Mouse (Mus musculus) forebrain, embryonic 15.5 days (tissue): ENCODE data around the gene Glra2. TPM values are rescaled to one million over a fixed set of nuclear protein-coding genes. Genes with fewer than 3 reads are reported as not detected.
A peak's percentile ranks its signal among the peaks of the same experiment; 100 is the strongest.
"Not testable (repeated sequence)": the region's sequence is repeated elsewhere in the genome, so short reads cannot be mapped to it uniquely, and the experiment has no call there.

Experiments used
- ATAC-seq: fragments of 200-750 bp; cut with Nextera tagmentation; replicated peaks from 2 replicates; pipeline ENCODE4 v1.8.0; 2017; ENCODE audit warnings: mild to moderate bottlenecking, moderate TSS enrichment, moderate library complexity
- H3K27ac ChIP-seq: fragments of 300-500 bp; sonication (generic); replicated peaks from 2 replicates; pipeline ENCODE4 v1.5.1; 2015; ENCODE audit warnings: mild to moderate bottlenecking, inconsistent platforms
- H3K27me3 ChIP-seq: fragments of 300-500 bp; sonication (generic); 2 replicates; pipeline ENCODE4 v1.6.1; 2015; ENCODE audit warnings: inconsistent platforms
- H3K36me3 ChIP-seq: fragments of 300-500 bp; sonication (generic); 2 replicates; pipeline ENCODE4 v1.6.1; 2015; ENCODE audit warnings: mild to moderate bottlenecking, inconsistent platforms
- H3K4me1 ChIP-seq: fragments of 300-500 bp; sonication (generic); 2 replicates; pipeline ENCODE4 v1.6.1; 2015; ENCODE audit warnings: inconsistent platforms
- H3K4me2 ChIP-seq: fragments of 300-500 bp; sonication (generic); replicated peaks from 2 replicates; pipeline ENCODE4 v1.6.1; 2015; ENCODE audit warnings: mild to moderate bottlenecking, inconsistent platforms
- H3K4me3 ChIP-seq: fragments of 300-500 bp; sonication (generic); 2 replicates; pipeline ENCODE4 v1.5.1; 2015; ENCODE audit warnings: mild to moderate bottlenecking, inconsistent platforms
- H3K9ac ChIP-seq: fragments of 300-500 bp; sonication (generic); replicated peaks from 2 replicates; pipeline ENCODE4 v1.6.1; 2015; ENCODE audit warnings: mild to moderate bottlenecking, inconsistent platforms
- H3K9me3 ChIP-seq: fragments of 300-500 bp; sonication (generic); 2 replicates; pipeline ENCODE4 v1.6.1; 2016; ENCODE audit warnings: inconsistent platforms
- WGBS: fragments of 180-500 bp; shearing (Covaris S2); methylation state at CpG from one replicate; pipeline ENCODE4 v1.1.7; 2015; ENCODE audit warnings: mixed read lengths; 5-methylcytosine and 5-hydroxymethylcytosine counted together
- polyA plus RNA-seq: library from polyadenylated mRNA; unstranded; fragments of >200 nt; fragmentation: Nextera tagmentation; extraction: Ambion mirVana; gene quantifications from 2 replicates; pipeline ENCODE4 v1.2.1, GENCODE M21; 2015

The Glra2 gene
- polyA plus RNA-seq = 34.0 and 35.2 TPM in 2 replicates

- Histone ChIP-seq H3K27ac (0 out of 2 replicates have a peak within 1 kb of the TSS, but pooled peaks have one; percentile 19), H3K9ac (peak within 1 kb of the TSS; percentile 38), H3K4me3 (peak within 1 kb of the TSS; percentile 39), H3K36me3 (no peaks in the 10 kb centered on the region), H3K4me1 (no peaks in the 10 kb centered on the region), H3K27me3 (no peaks in the 10 kb centered on the region), H3K9me3 (no peaks in the 10 kb centered on the region), H3K4me2 (peak within 1 kb of the TSS; percentile 57)
- WGBS = 13% methylated on average over 12 of the region's 12 CpGs
- peak; percentile 76 for ATAC-seq
Measured at GRCm38 (mm10) chrX:165326939-165327698, at the start of gene Glra2. Glra2 (minus strand) TSS chrX:165327393.

DNA sequence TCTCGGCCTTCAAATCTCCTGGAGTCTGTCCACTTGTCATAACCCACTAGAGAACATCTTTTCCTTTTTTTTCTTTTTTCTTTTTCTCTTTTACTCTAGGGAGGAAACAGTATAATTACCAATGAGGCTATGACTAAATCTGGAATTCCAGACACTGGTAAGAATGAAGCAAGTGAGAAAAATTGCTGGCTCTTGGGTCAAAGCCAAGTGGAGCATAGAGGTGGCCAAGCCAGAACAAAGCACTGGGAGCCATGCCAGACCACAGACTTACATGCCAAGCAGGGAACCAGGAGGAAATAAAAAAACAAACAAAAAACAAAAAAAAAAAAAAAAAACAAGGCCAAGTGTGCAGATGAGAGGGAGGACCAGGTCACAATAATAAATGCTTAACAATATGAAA lies 35.6 kb upstream of the Glra2 start:
- ATAC-seq = peak; percentile 57
- Histone ChIP-seq H3K27me3 (no peaks in the 10 kb centered on the region), H3K9me3 (no peaks in the 10 kb centered on the region), H3K9ac (no peak overlapping the region), H3K4me3 (no peak overlapping the region), H3K4me2 (no peak overlapping the region), H3K4me1 (no peaks in the 10 kb centered on the region), H3K36me3 (no peaks in the 10 kb centered on the region), H3K27ac (no peak overlapping the region)
- WGBS = 37% methylated on average over 1 of the region's 1 CpGs

GRCm38 (mm10) chrX:165344611-165345010 lies 17.4 kb upstream of the Glra2 start:
- WGBS = 64% methylated on average over 5 of the region's 5 CpGs
- no peak overlapping the region for H3K27ac ChIP-seq

DNA sequence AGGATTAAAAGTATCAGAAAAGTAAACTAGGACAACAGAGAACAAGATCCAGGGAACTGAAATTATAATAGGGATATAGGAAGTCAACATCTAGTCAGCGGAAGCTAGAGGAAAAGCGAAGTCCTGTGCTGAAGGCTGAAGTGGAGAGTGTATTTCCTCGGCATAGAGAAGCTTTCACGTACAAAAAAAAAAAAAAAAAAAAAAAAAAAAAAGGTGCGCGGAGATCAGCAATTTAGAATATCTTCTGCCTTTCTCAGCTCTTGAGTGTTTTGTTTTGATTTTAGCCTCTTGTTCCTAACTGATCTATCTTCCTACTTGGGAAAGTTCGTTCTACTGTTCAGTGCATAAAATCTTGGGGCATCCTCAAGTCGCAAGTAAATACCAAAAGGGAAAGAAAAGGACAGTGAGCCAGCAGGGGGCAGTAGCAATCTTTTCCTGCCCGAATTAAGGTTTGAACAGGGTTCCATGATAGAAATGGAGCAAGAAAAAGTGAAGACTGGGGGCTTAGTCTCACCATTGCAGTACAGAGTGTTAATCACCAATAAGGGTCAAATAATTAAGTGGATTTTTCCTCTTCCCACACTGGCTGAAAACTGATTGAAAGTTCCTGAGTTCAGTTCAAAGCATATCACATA lies 623 bp upstream of the Glra2 start:
- peak; percentile 68 for ATAC-seq
- no peaks in the 10 kb centered on the region for H3K27me3 ChIP-seq
- H3K9ac ChIP-seq = 0 out of 2 replicates have a peak overlapping the region, but pooled peaks have one; percentile 38
- H3K4me1 ChIP-seq = no peaks in the 10 kb centered on the region
- H3K36me3 ChIP-seq = no peaks in the 10 kb centered on the region
- peak overlapping the region; percentile 57 for H3K4me2 ChIP-seq
- 16% methylated on average over 9 of the region's 9 CpGs for WGBS
- H3K27ac ChIP-seq = no peak overlapping the region
- H3K9me3 ChIP-seq = no peaks in the 10 kb centered on the region
- peak overlapping the region; percentile 39 for H3K4me3 ChIP-seq

More at GRCm38 (mm10) chrX:165344611-165345010, 17.4 kb upstream of the Glra2 start:
- Histone ChIP-seq H3K27me3 (no peaks in the 10 kb centered on the region), H3K36me3 (no peaks in the 10 kb centered on the region), H3K4me1 (no peaks in the 10 kb centered on the region), H3K4me2 (no peak overlapping the region), H3K4me3 (no peak overlapping the region), H3K9ac (no peak overlapping the region), H3K9me3 (no peaks in the 10 kb centered on the region)
- no peak for ATAC-seq

- Histone ChIP-seq H3K27me3 (no peaks in the 10 kb centered on the region), H3K36me3 (no peaks in the 10 kb centered on the region), H3K4me1 (no peaks in the 10 kb centered on the region), H3K4me2 (no peak overlapping the region), H3K9ac (no peak overlapping the region), H3K9me3 (no peaks in the 10 kb centered on the region), H3K27ac (no peak overlapping the region), H3K4me3 (no peak overlapping the region)
- no peak for ATAC-seq
- 51% methylated on average over 1 of the region's 1 CpGs for WGBS
Measured at GRCm38 (mm10) chrX:165193550-165193949, 133.6 kb downstream of the Glra2 start.

- Histone ChIP-seq H3K4me1 (no peaks in the 10 kb centered on the region), H3K9me3 (no peaks in the 10 kb centered on the region), H3K4me3 (no peak overlapping the region), H3K9ac (no peak overlapping the region), H3K27me3 (no peaks in the 10 kb centered on the region), H3K36me3 (no peaks in the 10 kb centered on the region), H3K27ac (no peak overlapping the region), H3K4me2 (no peak overlapping the region)
- ATAC-seq = no peak
- WGBS = 70% methylated on average over 1 of the region's 1 CpGs
Measured at GRCm38 (mm10) chrX:165191170-165191569, 136.0 kb downstream of the Glra2 start.

DNA sequence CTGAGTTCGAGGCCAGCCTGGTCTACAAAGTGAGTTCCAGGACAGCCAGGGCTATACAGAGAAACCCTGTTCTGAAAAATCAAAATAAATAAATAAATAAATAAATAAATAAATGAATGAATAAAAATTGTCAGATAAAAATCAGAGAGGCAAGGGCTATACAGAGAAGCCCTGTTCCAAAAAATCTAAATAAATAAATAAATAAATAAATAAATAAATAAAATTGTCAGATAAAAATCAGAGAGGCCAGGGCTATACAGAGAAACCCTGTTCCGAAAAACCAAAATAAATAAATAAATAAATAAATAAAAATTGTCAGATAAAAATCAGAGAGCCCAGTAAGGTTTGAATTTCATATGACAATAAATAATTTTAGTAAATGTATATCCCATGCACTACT lies 144.2 kb downstream of the Glra2 start:
- not testable (repeated sequence) for H3K27me3 ChIP-seq, H3K4me3 ChIP-seq, H3K4me1 ChIP-seq, H3K27ac ChIP-seq, ATAC-seq, H3K36me3 ChIP-seq, H3K9me3 ChIP-seq, H3K9ac ChIP-seq, H3K4me2 ChIP-seq
- 88% methylated on average over 2 of the region's 2 CpGs for WGBS

- WGBS = 81% methylated on average over 1 of the region's 1 CpGs
- ATAC-seq = no peak
- H3K9me3 ChIP-seq = no peaks in the 10 kb centered on the region
- no peak overlapping the region for H3K4me2 ChIP-seq
- no peaks in the 10 kb centered on the region for H3K27me3 ChIP-seq
- H3K9ac ChIP-seq = no peak overlapping the region
- no peak overlapping the region for H3K27ac ChIP-seq
- H3K4me1 ChIP-seq = no peaks in the 10 kb centered on the region
- no peaks in the 10 kb centered on the region for H3K36me3 ChIP-seq
- no peak overlapping the region for H3K4me3 ChIP-seq
Measured at GRCm38 (mm10) chrX:165156549-165156948, 170.6 kb downstream of the Glra2 start.

- no peaks in the 10 kb centered on the region for H3K4me1 ChIP-seq
- H3K9ac ChIP-seq = no peak overlapping the region
- no peak overlapping the region for H3K4me2 ChIP-seq
- H3K4me3 ChIP-seq = no peak overlapping the region
- no peaks in the 10 kb centered on the region for H3K36me3 ChIP-seq
- no peaks in the 10 kb centered on the region for H3K9me3 ChIP-seq
- H3K27ac ChIP-seq = no peak overlapping the region
- H3K27me3 ChIP-seq = no peaks in the 10 kb centered on the region
- ATAC-seq = no peak
- WGBS = 71% methylated on average over 1 of the region's 1 CpGs
Measured at GRCm38 (mm10) chrX:165104171-165104570, 223.0 kb downstream of the Glra2 start.
